Mouse (Mus musculus) T-helper 2 cell (primary cell): Measurements from ENCODE around the gene Pfn3.

Source experiments
- in situ Hi-C: fragments of 300-600 bp; cut with MboI, MseI; formaldehyde crosslinking; loops from one replicate; pipeline ENCODE4 v1.15.1; 2025; ENCODE audit warnings: high pct_unique_total_duplicates

Pfn3 gene

DNA sequence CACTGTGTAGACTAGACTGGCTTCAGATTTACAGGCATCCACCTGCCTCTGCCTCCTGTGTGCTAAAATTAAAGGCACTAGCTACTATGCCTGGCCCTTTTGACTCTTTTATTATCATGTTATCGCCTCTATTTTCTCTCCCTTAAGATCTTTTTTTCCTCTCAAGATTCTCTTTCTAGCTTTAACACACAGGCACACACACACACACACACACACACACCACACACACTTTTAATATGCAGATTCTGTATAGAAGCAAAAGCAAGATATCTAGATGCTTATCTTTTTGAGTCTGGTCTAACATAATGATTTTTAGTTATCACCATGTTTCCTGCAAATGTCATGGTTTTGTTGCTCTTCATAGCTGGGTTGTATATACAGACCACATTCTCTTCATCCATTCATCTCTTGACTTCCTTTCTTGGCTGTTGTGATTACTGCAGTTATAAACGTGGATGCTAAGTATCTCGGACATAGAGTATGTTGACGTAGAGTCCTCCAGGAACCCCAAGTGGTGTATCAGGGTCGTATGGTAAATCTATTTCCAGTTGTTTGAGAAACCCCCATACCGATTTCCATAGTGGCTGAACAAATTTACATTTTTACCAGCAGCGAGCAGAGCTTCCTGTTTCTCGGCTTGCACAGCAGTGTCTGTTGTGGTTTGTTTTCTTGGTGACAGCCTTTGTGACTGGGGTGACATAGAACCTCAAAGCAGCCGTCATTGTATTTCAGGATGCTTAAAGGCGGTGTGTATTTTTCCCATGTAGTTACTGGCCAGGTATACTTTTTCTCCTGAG, 17.1 kb upstream of the Pfn3 start:
- in situ Hi-C loops = no loop called here

GRCm38 (mm10) chr13:55430566-55430965, 15.5 kb upstream of the Pfn3 start:
- in situ Hi-C loops = no loop called here

- in situ Hi-C loops = no loop called here
These were observed 14.3 kb upstream of the Pfn3 start for GRCm38 (mm10) chr13:55429226-55429888.

DNA sequence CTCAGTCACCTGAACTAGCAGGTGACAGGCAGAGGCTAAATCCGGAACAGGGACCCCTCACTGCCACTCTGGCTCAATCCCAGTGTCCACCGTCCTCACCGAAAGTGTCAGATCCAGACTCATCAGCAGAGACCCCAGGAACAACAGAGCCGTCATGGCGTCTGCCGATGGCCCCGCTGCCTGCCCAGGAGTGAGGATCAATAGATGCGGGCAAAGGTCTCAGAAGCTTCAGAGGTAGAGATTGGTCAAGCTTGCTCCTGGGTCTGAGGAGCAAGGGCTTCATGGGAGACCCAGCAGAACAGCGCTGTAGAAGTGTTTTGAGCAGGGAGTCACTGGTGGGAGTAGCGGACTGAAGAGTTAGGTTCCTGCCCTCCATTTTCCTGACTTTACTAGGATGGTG, 11.6 kb upstream of the Pfn3 start, which contains the start of gene F12:
TSS of gene F12 (minus strand) at position 181 of the 400 bp plus-strand sequence.
- in situ Hi-C loops = no loop called here

GRCm38 (mm10) chr13:55420933-55421800, 6.1 kb upstream of the Pfn3 start:
- in situ Hi-C loops = no loop called here

DNA sequence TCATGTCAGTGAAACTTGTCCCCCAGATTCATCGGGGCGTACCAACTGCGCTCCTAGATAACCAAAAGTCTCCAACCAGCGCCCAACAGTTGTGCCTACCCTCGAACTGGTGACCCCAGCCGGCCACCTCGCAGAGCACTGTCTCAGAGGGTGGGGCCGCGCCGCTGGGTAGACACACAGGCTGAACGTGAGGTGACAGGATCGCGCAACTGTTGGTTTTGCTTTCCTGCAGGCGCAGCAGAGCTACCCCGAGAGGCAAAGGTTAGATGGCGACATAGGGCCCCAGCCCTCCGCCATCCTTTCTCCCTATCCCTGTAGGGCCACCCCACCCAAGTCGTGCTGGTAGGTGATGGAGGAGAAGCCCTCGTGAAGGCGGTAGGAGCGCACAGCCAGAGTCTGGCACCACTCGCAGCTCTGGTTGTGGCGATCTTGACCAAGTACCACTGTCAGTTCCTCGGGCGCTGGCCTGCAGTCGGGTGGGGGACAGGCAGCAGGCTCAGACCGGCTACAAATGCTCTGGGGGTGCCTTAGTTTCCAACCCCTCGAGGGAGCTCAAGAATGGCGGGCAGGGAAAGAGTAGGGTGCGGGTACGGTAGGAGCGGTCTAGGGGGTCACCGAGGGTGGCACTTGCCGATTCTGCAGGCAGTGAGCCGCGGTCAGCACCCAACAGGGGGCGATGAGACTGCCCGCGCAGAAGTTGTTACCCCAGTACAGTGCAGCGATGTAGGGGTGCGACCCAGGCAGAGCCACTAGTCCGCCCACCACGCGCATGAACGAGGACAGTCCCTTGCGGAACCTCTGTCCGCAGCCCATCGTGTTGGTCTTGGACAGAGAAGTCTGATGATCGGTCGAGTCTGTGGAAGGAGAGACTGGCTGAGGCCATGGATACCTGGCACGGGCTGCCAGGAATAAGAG, 5.2 kb upstream of the Pfn3 start:
- in situ Hi-C loops = no loop called here

- in situ Hi-C loops = loop anchor here (5.0 kb wide), 1 partner anchor 33 kb away; no protein-coding TSS in a partner anchor
These were observed 4.1 kb upstream of the Pfn3 start for GRCm38 (mm10) chr13:55419142-55419541.

- in situ Hi-C loops = loop anchor here (5.0 kb wide), 1 partner anchor 34 kb away; no protein-coding TSS in a partner anchor
These were observed 3.0 kb upstream of the Pfn3 start for GRCm38 (mm10) chr13:55418004-55418403.

DNA sequence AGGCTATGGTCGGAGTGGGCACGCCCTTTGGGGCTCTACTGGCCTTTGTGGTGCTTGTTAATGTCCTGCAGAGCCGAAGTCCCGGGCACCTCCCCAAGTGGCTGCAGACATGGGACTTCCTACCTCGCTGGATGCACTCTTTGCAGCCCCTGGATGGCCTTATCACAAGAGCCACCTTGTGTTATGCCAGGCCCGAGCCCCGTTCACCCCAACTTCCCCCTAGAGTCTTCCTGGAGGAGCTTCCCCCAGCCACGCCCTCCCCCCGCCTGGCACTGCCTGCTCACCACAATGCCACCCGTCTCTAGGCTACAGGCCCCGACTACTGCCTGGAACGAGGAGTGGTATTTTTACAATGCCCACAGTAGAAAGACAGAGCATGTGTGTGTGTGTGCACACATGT, 1.7 kb downstream of the Pfn3 start:
- in situ Hi-C loops = no loop called here

DNA sequence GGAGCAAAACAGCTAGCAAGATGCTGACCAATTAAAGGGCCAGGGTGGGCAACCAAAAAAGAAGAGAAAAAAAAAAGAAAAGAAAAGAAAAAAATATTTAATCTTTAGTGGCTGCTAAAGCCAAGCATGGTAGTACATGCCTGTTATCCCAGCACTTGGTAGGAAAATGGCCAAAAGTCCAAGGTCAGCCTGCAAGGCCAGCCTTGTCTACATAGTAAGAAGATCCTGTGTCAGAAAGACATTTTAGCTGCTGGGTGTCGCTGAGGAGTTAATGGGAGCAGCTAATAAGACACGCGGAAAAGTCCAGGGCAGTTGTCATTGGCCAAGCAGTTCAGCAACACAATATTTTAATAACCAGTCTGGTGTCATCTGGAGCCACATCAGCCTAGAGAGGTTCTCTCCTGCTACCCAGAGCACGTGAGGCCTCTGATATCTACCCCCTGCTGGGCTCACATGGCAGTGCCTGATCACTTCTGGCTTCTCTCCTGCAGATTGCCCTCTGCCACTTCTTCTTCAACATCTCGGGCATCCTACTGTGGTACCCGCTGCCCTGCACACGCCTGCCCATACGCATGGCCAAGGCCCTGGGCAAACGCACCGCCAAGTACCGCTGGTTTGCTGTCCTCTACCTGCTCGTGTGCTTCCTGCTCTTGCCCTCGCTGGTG, 2.3 kb downstream of the Pfn3 start:
- in situ Hi-C loops = no loop called here

GRCm38 (mm10) chr13:55411826-55412225, 3.2 kb downstream of the Pfn3 start:
- in situ Hi-C loops = no loop called here

GRCm38 (mm10) chr13:55408546-55409120, 6.4 kb downstream of the Pfn3 start:
- in situ Hi-C loops = loop anchor here (5.0 kb wide), 1 partner anchor 104 kb away; the partner anchor contains the start of gene Pdlim7

GRCm38 (mm10) chr13:55407341-55407740, 7.7 kb downstream of the Pfn3 start:
- in situ Hi-C loops = loop anchor here (5.0 kb wide), 1 partner anchor 105 kb away; the partner anchor contains the start of gene Pdlim7

DNA sequence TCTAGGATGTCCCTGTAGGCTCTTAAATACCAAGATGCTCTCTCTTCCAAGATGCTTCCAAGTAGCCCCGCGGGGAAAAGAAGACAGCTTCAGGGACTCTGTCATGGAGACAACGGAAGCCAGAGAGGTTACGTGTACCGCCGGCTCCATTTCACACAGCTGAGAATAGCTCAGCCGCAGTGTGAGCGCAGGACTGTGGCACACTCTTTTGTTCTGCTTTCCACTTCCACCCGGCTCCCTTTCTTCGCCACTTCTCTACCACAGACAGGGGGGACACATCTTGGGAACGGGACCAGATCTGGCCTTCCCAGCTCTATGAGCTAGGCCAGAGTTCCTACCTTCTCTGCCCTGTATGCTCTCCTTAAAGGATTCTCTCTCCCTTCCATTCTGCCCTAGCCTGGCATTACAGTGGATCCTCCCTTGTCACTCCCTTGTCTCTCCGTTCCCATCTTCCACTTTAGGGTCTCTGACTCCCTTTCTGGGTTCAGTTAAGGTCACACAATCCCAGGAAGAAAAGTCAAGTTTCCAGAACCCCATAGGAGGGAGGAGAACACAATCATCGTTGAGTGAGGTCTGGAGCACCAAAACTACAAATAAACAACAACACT, 9.1 kb downstream of the Pfn3 start:
- in situ Hi-C loops = loop anchor here (5.0 kb wide), 1 partner anchor 106 kb away; the partner anchor contains the start of gene Pdlim7

- in situ Hi-C loops = loop anchor here (5.0 kb wide), 1 partner anchor 107 kb away; the partner anchor contains the start of gene Pdlim7
These were observed 9.9 kb downstream of the Pfn3 start for GRCm38 (mm10) chr13:55404853-55405782.

- in situ Hi-C loops = no loop called here
These were observed 10.8 kb downstream of the Pfn3 start for GRCm38 (mm10) chr13:55403935-55404852.

DNA sequence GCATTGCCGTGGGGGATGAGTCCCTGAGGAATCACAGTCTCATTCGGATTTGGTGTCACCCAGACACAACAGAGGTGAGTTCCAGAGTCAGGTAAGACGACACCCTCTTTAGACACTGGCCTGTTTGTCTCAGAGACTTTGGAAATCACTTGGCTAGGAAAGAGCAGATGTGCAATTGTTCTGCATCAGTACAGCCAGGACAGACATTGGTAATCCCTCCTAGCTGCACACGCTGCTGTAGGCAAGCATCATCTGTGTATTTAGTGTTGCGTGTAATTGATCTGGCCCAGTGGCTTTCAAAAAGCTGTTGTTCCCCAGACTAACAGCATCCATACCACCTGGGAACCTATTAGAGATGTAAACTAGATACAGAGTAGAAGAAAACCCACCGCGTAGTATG, 11.8 kb downstream of the Pfn3 start:
- in situ Hi-C loops = no loop called here
